Mouse (Mus musculus): Measurements from ENCODE around the gene Tyk2.

The Tyk2 gene

DNA sequence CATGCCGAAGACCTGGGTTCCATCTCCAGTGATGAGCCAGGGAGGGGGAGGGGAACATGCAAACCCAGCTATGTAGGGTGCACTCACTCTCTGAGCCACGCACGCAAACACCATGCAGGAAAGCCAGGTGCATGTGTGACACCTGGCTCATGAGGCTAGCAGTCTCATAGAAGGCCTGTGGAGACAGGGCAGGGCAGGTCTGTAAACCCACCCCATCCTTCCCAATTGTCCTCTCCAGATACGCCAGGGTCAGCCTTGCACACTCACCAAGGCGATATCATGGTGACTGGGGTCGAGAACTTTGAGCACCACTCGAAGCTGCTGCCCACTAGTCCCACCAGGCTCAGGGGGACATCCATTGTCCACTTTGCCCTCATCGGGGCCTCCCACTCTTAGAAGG lies 15.9 kb downstream of the Tyk2 start:
- no peak for DNase-seq (ENCODE audit: low read depth, low spot score)

DNA sequence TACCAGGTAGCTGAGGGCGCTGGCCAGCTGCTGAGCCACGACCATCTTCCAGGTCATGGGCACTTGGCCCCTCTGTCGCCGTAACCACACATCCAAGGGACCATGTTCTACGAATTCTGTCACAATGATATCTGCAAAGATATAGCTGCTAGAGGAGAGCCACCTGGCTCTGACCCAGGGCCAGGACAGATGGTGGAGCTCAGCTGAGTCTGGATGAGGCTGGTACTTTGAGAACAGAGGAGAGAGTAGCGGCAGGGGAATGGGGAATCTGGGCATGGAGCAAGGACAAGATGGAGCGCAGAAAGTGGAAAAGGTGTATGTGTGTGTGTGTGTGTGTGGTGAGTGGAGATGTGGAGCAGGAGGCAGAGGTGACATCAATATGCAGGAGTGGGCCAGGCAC lies 16.9 kb downstream of the Tyk2 start:
- DNase-seq (ENCODE audit: low read depth, low spot score), result no peak

- DNase-seq (ENCODE audit: low read depth, low spot score), result no peak
These were observed 17.3 kb downstream of the Tyk2 start for GRCm38 (mm10) chr9:21113751-21114150.

- DNase-seq (ENCODE audit: low read depth, low spot score), result no peak
These were observed 23.3 kb downstream of the Tyk2 start for GRCm38 (mm10) chr9:21107607-21108237.

DNA sequence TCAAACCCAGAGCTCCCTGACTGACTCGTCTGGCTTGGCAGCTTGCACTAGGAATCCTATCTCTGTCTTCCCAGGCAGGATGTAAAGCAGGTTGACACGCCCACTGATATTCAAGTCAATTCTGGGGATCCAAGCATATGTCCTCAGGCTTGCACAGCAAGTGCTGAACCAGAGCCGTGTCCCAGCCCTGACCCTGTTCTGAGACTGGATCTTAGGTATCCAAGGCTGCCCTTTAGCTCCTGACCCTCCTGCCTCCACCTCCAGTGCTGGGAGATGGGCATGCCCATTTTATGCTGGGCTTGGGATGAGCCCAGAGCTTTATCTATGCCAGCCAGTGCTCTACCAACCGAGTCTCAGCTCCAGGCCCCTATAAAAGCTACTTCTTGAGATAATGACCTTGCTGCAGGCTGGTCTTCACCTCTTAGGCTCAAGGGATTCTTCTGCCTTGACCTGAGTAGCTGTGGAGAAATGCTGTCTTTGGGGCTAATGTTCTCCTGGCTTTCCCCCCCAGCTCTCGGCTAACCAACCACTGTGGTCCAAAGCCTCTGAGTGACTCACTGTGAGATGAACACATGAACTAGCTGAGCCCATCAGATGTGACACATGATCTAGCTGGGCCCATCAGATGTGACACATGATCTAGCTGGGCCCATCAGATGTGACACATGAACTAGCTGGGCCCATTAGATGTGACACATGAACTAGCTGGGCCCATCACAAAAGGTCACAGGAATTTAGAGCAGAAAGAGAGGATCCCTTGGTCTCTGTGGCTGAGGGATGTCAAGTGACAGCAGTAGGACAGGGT lies 25.1 kb downstream of the Tyk2 start:
- no peak for DNase-seq (ENCODE audit: low read depth, low spot score)

- DNase-seq (ENCODE audit: low read depth, low spot score), result no peak
These were observed 26.2 kb downstream of the Tyk2 start for GRCm38 (mm10) chr9:21104814-21105213.

DNA sequence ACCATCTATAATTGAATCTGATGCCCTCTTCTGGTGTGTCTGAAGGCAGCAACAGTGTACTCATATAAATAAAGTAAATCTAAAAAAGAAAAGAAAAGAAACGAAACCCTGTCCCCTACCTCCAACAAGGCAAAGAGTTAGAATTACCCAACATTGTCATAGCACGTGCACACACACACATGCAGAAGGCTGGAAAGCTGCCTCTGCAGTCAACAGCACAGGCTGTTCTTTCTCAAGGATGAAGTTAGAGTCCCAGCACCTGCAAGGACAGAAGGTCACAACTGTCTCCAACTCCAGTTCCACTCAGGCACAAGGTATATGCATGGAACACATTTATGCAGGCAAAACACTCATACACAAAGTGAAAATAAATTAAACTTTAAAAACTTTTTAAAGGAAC lies 29.0 kb downstream of the Tyk2 start:
- no peak for DNase-seq (ENCODE audit: low read depth, low spot score)

GRCm38 (mm10) chr9:21100447-21101161 lies 30.4 kb downstream of the Tyk2 start:
- peak; percentile 23 for DNase-seq (ENCODE audit: low read depth, low spot score)

- no peak for DNase-seq (ENCODE audit: low read depth, low spot score)
These were observed 33.2 kb downstream of the Tyk2 start for GRCm38 (mm10) chr9:21097793-21098192.

DNA sequence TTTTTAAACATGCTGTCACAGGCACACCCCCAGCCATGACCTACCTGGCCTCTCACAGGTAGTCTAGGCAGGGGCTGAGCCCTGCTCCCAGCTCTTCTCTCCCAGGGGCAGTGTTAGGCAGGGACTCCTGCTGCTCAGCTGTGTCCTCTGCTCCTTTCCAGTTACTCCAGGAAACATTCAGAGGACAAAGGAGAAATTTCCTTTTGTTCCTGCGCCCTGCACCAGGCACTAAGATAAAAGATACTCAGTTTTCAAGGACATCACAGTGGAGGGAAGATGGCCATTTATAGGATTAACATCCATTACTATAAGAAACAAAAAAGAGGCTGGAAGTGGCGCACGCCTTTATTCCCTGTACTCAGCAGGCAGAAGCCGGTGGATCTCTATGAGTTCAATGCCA lies 35.1 kb downstream of the Tyk2 start:
- DNase-seq (ENCODE audit: low read depth, low spot score), result no peak

GRCm38 (mm10) chr9:21093423-21093822 lies 37.6 kb downstream of the Tyk2 start:
- no peak for DNase-seq (ENCODE audit: low read depth, low spot score)

DNA sequence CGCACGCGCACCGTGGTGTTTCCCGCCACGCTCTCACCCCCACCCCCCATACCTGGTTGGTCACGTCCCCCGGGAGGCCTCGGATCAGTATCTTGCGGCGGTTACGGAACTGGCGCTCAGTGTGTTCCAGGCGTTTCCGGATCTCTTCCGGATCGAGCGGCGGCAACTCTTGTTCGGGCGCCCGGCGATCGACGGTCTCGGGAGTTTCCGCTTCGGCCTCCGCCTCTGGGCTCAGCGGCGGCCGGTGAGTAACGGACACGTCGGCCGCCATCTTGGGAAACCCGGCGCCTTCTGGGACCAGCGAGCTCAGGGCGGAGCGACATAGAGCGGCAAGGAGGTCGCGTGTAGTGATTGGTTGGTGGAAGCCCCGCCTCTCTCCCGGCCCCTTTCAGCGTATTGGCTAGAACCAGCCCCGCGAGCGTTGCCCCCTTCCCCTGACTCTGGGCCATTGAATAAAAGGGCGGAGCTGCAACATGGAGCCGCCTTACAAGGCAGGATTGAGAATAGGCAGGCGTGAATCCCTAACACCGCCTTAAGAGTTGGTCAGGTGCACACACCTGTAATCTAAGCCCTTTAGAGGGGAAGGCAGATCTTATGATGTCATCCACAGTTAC lies 39.2 kb downstream of the Tyk2 start, which contains the start of the genes Gm38431 and Raver1:
Gene Gm38431, minus strand, starts transcription at position 291 of the 614 bp plus-strand sequence.
Gene Raver1, minus strand, starts transcription at position 302 of the 614 bp plus-strand sequence.
- DNase-seq (ENCODE audit: low read depth, low spot score), result peak; percentile 98

DNA sequence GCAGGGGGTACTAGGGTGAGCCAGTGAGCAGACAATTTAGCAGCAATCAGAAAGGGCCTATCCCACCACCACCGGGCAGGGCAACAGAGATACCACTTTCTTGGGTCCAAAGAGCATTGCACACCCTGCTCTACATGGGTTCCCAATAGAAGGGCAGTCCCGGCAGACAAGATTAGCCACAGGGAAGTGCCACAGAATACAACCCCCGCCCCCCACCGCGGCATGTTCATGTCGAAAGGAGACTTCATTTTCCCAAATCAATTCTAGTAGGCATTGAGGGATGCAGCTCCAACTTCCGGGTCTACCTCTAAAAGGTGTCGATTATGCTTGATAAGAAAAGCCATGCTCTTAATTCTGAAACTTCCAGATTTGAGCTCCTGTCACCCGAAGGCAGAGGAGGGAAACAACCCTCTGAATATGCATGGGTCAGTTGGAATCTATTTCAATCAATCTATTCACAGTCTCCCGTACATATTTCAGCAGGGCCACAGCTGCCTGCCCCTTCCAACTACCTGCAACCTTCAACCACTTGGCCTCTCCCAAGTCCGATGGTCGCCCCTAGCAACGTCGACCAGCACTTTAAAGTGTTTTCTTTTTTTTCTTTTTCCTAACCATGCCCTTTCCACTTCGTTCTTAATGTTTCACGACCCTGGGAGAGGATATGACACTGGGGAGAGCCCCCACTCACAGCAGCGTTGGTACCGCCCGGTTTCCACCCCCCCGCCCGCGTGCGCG lies 39.9 kb downstream of the Tyk2 start:
- DNase-seq (ENCODE audit: low read depth, low spot score), result no peak

- no peak for DNase-seq (ENCODE audit: low read depth, low spot score)
These were observed 40.5 kb downstream of the Tyk2 start for GRCm38 (mm10) chr9:21090537-21090936.

DNA sequence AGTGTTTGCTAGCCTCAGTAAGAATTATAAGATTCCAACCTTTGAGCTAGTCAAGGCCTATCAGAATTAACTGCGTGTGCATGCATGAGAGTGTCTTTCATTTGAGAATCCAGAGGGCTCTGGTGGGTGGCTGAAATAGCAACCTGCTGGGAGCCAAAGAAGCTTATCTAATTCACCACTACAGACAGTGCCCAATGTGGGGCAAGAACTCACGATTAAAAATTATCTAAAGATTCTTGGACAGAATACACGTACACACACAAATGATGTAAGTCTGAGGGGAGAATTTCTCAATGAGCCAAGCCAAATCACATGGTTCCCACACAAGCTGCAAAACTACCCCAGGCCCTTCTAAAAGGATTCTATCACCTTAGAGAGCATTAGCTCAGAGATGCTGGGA lies 47.7 kb downstream of the Tyk2 start:
- no peak for DNase-seq (ENCODE audit: low read depth, low spot score)

GRCm38 (mm10) chr9:21081127-21081526 lies 49.9 kb downstream of the Tyk2 start:
- no peak for DNase-seq (ENCODE audit: low read depth, low spot score)

- DNase-seq (ENCODE audit: low read depth, low spot score), result no peak
These were observed 55.4 kb downstream of the Tyk2 start for GRCm38 (mm10) chr9:21075625-21076024.

DNA sequence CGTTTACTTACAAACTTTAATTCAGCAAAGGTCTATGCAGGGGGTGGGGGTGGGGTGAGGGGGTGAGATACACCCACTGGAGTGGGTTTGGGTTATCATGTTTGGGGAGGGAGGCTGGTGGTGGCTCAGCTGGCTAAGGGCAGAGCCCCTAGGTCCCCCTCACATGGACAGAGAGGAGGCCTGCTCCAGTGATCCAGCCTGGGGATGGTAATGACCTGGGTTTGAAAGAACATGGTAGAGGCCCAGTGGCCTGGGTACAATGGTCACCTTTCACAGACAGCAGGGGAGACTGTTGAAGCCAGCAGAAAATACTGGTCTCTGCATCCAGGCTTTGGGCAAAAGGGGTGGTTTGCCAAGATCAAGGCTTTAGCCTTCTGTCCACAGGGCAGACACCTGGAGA lies 56.9 kb downstream of the Tyk2 start:
- DNase-seq (ENCODE audit: low read depth, low spot score), result no peak

- peak; percentile 90 for DNase-seq (ENCODE audit: low read depth, low spot score)
These were observed 57.8 kb downstream of the Tyk2 start, which contains the start of the genes Gm49373 and Fdx1l for GRCm38 (mm10) chr9:21073044-21073840. Gene Gm49373 (minus strand): TSS chr9:21073096. Gene Fdx1l (minus strand): TSS chr9:21073614.

DNA sequence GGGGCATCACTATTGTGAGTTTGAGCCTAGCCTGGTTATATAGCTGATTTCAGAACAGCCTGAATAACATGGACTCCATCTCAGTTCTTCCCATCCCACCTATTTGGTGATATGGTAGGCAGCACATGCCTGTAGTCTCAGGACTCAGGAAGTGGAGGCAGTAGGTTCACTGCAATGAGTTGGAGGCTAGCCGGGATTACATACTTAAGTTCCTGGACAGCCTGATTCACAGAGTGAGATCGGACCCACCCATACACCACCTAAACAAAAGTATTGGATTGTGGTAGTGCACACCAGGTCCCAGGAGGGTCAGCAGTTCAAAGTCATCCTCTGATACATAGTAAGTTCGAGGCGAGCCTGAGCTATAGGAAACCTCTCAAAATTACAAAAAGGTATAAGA lies 58.4 kb downstream of the Tyk2 start:
- DNase-seq (ENCODE audit: low read depth, low spot score), result no peak

Data from CD4-positive, CD25-positive, alpha-beta regulatory T cell, adult 2 months (primary cell).